Mouse (Mus musculus): Measurements from ENCODE around the gene Dnase1l2. TPM values are rescaled to one million over a fixed set of nuclear protein-coding genes. Genes with fewer than 3 reads are reported as not detected.
A peak's percentile ranks its signal among the peaks of the same experiment; 100 is the strongest.

The Dnase1l2 gene
- total RNA-seq (2022) = 1 to 10 TPM; 2.3 to 7.2 (median 3.5) TPM

DNA sequence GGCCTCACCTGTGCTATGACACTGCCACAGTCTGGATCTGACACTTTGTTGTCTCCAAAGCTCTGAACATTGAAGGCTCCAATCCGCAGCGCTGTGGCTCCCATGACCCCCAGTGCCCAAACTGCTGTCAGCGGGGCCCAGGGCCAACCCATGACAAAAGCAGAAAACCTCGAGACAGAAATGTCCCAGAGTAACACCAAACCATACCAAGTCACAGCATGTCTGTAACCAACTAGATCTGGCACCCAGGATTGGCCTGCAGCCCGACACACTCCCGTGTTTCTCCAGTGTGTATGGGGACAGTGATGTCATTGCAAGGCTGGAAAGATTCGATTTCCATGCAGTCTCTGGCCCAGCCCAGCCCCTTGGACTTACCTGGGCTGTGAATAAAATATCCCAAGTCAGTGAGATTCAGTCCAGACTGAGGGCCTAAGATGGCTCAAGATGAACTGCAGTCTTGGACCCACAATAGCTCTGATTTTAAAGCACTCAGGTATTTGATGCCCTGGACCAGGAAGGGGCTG lies at the start of gene Dnase1l2:
Gene Dnase1l2, minus strand, starts transcription at position 474 of the 524 bp plus-strand sequence.
- DNase-seq = no peak

DNA sequence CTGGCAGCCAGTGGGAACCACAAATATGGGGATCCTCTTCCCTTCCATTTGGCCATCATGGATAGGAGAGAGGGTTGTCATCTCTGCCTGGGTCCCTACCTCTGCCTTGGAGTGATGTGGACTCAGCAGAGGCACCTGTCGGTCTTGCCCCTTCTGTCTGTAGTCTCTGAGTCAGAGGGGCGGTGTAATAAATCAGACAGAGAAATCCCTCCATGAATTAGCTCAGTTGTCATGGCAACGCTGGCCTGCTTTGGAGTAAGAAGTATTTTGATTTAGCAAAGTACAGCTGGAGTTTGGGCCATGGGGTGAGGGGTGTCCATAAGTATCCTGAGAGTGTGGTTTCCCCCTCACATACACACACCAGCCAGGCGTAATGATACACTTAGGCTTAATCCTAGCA lies 47.5 kb upstream of the Dnase1l2 start:
- DNase-seq = no peak

DNA sequence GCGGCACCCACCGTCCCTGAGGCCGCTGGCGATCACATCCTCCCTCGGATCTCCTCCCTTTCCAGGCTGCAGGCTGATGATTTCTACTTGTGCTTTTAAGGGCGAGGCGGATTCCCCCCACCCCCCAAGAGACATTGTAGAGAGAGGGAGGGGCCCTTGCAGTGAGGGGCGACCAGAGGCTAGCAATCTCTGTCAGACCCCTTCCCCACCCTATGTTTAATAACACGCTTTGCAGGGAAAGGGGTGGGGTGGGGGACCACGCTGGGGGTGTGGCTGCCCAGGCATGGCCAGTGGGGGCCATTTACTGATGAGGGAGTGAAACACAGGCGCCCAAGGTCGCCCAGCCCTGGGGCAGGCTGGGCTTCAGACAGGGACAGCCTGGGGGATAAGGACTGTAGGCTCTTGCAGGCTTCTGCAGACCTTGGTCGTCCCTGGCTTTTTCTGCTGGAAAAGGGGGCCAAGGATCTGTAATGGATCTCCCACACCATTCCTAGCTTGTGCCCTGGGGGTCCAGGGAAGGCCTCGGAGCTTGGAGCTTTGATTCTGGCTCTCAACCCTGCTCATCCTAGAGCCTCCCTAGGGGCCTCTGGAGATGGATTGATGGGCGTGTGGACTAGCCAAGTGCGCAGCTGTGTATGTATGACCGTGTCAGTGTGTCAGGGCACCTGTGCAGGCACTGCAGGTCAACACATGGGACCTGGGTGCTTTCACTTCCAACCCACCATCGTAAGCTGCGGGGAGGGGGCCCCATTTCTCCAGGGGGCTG lies 46.5 kb upstream of the Dnase1l2 start:
- no peak for DNase-seq

DNA sequence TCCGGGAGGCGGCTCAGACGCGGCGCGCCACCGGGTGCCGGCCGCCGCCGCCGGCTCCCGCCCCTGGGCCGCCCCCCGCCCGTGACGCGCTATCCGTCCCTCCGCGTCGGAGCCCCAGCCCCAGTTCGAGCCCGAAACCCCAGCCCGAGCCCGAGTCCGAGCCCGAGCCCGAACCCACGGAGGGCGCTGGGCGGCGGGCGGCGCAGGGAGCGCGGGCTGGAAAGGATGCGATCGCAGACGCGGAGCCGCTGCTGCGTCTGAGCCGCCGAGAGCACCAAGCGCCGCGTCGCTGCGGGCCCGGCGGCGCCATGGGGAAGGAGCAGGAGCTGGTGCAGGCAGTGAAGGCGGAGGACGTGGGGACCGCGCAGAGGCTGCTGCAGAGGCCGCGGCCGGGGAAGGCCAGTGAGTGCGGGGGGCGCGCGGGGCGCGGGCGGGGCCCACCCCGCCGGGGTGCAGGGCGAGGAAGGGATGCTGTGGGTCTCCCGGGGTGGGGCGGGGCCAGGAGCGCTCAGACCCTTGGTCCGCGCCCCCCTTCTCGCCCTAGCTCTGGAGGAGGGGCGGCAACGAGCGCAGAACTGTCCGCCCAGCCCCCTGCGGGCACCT lies 45.9 kb upstream of the Dnase1l2 start:
- no peak for DNase-seq

DNA sequence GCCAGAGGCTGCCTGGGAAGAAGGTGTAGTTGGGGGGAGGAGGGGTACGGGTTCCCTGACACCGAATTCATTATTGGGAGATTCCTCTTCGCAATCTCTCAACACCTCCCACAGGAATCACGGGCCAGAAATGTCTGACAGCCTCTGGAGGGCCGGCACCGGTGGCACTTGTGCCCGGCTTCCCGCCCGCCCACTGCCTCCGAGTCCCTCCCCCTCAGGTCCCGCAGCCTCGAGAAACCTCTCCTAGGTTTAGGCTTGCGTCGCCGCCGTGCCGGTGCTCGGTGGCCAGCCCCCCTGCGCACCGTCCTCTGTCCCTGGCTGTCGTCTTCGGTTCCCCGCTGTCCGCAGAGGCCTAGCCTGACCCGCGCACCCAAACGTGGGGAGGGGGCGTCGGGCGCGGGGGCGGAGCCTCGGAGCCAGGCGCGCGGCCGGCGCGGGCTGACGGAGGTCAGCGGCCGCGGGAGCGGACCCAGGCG lies 45.3 kb upstream of the Dnase1l2 start, which contains the start of gene Caskin1:
Gene Caskin1, plus strand, starts transcription at position 416 of the 476 bp plus-strand sequence.
- DNase-seq = no peak

DNA sequence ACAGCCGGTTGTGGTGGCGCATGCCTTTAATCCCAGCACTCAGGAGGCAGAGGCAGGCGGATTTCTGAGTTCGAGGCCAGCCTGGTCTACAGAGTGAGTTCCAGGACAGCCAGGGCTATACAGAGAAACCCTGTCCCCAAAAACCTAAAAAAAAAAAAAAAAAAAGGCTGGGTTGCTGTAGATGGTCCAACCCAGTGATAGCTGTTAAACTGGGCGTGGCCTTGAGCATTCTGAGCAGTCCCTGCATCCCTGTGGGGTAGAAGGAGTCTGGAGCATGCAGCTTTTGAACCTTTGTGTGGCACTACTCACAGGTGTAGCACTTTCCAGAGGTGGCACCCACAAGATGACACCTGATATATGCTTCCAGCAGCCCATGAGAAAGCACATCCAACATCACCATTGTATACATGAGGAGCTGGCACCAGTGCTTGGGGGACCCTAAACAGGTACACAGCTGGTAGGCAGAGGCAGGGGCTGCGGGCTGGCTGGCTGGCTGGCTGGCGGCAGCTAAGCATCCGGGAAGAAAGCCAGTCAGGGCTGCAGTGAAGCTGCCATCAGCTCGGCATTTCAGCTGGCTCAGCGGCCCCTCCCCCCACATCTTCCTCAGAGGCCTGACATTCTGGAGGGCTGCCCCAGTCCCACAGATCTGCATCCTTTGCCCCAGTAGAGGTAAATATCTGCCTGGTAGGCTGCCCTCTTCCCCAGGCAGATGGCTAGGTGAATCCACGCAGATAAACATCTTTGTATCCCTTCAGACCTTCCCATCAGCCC lies 42.4 kb upstream of the Dnase1l2 start:
- DNase-seq = no peak

DNA sequence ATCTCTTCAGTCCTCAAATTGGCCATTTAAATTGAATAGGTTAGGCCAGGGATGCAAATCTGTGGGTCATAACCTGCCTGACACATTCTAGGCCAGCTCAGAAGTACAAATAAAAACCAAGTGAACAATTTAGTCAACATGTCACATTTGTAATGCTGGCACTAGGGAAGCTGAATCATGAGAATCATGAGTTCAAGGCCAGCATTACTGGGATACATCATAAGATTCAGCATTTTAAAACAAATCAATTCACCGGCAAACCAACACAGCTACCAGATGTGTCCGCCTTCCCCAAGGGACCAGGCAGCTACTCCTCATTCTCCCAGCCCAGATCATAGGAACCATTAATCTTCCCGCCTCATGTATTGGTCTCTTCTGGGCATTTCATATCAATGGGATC lies 40.6 kb upstream of the Dnase1l2 start:
- no peak for DNase-seq

DNA sequence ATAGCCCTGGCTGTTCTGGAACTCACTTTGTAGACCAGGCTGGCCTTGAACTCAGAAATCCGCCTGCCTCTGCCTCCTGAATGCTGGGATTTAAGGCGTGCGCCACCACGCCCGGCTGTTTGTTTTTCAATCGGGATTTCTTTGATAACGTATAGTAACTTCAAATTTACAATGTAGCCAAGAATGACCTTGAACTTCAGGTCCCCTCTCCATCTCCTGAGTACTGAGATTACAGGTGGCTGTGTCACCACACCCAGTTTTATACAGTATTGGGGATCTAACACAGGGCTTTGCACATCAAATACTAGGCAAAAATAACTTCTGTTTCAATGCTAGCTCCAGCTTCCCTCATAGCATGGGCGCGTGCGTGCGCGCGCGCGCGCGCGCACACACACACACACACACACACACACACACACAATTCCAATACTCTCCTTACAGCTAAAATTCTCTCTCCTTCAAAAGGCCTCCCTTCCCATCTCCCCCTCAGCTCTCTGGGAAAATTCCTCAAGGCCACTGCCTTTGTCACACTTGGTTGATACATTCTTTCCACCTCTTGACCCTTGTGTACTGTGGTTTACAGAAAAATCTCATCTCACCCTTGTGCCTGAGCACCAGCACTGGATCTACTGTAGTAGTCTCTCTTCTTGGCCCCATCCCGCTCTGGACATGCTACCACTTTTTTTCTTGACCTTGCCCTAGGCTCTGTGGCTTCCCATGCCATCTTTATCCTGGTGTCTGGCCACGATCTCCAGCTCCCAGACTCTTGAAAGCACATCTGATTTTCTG lies 38.3 kb upstream of the Dnase1l2 start:
- DNase-seq = no peak

DNA sequence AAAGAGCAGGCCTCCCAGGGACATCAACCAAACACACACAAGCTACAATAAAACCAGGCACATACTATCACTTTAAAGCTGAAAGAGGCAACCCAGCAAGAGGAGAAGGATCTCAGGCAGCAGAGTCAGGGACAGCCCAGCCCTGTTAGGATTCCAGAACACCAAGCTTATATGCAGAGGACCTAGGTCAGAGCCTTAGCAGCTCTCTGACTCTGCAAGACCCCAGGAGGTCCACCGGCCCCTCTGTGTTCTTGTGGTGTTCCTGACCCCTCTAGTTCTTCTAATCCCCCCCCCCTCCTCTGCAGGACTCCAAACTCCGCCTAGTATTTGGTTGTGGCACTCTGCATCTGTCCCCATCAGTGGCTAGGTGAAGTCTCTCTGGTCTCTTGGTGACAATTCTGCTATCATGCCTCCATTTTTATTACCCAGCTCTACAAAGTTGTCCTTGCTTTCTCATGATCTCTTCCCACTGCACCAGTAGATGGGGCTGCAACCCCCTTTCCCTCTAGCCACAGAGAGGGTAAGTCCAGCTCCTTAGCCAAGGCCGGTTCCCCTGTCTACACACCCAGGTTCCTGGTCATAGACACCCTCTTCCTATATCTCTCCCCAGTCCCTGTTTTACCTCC lies 37.4 kb upstream of the Dnase1l2 start:
- no peak for DNase-seq

DNA sequence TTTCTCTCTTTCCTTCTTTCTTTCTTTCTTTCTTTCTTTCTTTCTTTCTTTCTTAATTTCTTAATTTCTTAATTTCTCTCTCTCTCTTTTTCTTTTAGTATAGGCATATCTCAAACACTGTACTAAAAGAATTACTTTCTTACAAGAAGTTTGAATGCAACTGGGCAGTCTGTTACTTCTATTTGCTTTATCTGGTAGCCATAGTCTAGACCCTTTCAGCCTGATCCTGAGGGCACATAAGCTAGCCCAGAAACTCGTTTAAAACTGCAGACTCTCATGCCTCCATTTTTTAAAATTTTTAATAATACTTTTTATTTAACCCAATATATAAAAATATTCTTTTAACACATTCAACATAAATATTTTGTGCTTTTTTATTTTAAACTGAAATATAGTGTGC lies 36.5 kb upstream of the Dnase1l2 start:
- DNase-seq = no peak

DNA sequence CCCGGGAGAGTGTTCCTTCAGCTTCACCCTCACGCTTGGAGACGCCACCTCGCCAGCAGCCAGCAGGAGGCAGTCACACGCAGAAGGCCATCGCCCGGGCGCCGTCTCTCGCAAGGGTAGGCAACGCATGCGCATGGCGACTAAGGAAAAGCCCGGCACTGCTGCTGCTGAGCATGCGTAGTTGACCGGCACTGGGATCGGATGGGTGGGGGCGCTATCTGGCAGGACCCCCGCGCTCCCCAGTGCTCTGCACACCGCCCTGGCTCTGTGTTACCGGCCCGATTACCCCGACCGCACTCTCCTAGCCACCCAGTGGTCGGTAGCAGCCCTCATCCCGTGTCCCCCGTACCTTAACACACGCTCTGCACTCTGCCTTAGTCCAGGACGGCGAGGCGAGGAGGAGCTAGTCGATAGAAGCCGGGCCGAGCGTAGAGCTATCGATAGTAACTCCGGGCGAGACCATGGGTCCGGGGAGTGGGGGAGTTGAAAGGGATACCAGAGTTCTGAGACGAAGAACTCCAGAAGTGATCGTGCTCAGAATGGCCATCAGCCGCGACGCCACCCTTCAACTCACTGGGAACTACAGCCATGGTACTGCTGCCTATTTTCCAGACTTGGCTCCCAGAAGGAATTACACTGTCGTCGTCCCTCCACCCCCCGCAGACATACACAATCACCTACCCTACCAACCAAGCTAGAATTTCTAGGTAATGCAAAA lies 35.9 kb upstream of the Dnase1l2 start, which contains the start of gene Mlst8:
Gene Mlst8, minus strand, starts transcription at position 416 of the 718 bp plus-strand sequence.
- DNase-seq = peak; percentile 94

DNA sequence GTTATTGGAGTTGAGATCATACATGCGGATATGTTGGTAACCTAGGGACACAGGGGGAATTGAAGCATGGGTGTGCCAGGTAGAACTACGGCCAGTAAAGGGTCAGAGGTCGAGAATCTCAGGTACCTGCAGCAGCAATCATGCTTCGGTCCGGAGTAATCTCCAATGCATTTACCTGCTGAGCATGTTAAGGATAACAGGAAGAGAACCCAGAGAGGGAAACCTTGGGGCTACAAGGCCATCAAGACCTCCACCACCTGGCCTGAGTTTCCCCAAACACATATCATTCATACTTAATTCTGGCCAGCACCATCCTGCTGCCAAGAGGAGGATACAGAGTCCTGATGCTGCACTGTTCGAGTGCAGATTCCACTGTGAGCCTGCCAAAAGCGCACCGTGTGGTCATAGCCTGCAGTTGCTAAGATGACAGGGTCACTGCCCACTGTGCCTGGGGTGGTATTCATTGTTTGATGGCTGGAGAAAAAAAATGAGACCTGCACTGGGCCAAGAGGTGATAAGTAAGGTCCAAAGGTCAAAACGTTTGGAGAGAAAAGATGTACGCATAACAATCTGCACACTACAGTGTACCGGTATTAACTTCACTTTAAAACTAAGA lies 35.2 kb upstream of the Dnase1l2 start:
- no peak for DNase-seq

DNA sequence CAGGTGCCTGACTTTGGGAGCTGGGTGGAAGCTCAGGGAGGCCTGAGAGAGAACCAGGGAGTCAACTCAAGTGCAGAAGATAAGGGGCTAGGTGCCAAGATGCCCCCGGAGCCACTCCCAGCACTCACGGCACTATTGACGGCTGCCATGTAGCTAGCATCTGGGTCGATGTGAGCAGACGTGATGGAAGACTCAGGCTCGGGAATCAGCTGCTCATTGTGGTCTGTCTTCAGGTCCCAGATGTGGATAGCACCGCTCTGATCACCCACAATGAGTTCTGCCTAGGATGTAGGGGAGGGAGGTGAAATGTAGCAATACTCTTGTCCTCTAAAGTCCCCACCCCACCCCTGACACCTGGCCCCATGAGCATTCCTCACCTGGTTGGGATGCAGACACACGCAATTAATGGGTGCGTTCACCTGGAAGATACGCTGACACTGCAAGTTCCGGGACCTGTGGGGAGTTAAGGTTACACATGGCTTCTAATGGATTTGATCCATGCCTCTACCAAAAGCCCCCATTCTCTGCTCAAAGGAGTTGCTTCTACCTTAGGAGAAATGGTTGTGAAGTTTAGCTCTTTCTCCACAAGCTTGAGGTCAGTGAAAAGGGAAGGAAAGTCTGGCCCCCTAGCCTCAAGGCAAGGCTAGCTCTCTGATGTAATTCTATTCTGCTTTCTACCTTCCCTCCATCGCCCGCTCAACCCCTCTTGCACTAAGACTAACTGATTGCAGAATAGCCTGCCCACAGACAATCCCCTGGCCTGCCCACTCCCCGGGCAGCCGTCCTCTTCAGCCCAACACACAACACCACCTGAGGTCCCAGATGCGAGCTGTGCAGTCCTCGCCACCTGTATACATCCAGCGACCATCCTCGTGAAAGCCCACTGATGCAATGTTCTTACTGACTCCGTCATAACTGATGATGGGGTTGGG lies 34.4 kb upstream of the Dnase1l2 start:
- no peak for DNase-seq

DNA sequence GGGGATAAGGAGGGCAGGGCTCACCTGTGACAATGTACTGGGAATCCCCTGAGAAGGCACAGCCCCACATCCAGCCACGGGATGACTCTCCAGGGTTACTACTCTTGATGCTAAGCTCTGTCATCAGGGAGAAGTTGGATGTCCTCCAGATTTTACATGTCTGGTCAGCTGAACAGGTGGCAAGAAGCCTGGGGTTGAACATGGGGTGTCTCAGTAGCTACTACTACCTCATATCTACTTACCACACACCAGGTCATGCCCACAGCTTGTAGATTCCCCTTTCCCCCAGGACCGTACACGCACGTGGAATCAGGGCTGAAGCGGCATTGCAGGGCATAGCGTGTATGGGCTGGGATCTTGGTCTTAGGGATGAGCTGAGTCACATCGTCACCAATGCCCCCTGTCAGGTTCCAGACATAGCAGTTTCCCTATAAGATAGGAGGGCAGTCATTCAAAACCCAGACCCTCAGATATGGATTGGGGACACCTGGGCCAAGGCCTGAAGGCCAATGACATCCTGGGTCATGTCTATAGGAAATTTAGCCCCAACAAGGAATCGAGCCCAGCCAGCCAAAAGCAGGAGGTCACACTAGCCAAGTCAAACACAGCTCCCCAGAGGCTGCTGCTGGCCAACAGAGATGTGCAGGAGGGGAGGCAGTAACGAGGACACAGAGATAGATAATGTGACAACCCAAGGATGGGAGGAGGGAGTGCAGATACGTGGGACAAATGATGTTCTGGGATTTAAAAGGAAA lies 33.3 kb upstream of the Dnase1l2 start:
- DNase-seq = no peak

DNA sequence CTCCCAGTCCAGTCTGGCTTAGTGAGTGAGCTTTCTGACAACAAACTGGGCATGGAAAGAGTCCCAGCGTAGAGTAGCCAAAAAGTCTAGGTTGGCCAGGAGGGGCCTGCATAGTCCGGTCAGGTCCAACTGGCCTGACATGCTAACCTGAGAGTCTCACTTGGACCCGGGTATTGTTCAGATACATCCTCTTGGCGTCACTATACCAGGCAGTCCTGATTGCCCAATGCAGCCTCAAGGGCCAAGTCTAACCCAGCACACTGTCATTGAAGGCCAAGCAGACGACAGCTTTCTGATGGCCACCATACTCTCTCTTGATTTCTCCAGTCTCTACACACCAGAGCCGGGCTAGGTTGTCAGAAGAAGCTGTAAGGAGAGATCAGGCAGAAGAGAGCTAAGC lies 32.7 kb upstream of the Dnase1l2 start:
- DNase-seq = no peak

DNA sequence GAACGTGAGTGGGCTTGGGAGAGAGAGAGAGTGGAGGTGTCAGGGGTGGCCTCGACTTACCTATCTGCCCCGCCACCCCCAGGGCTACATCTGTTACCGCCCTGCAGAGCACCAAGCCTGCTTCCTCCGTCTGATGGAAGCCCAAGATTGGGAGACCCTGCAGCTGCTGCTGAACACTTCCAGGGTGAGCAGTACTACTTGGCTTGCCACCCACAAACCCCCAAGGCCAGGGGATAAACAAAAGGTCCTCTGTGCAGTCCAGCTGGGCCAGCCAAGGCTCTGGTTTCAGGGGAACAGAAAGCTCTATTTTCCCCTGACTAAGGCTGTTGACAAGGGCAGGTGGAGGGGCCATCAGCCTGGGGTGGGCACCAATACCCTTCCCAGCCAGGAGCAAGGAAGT lies 31.7 kb upstream of the Dnase1l2 start:
- no peak for DNase-seq

DNA sequence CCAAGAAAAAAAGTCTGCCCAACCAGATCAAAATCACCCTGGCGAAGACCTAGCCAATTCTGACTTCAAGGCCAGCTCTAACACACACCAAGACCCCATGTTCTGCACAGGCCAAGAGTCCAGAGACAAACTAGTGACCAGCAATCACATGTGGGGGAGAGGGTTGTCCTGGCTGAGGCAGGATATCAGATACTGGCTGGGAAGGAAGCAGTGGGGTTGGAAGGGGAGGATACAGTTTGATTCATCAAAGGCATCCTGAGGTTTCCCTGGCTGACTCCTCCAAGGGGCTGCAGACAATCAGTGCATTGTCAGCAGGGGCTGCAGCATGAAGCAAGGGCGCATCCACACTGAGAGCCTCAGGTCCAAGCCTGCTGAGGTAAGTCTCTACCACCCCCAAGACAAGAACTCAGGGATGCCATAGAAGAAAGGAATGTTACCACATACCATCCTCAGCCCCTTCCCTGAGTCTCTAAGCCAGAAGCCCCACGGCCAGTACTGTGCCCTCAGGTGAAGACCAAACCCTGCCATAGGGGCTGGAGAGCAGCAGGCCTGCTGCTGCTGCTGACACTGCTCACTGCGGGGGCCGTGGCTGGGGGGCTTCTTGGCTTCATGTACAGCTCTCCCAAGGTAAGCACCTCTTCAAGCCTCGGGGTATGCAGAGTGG lies 30.8 kb upstream of the Dnase1l2 start, which contains the start of gene Bricd5:
Gene Bricd5, plus strand, starts transcription at position 273 of the 664 bp plus-strand sequence.
- DNase-seq = no peak

DNA sequence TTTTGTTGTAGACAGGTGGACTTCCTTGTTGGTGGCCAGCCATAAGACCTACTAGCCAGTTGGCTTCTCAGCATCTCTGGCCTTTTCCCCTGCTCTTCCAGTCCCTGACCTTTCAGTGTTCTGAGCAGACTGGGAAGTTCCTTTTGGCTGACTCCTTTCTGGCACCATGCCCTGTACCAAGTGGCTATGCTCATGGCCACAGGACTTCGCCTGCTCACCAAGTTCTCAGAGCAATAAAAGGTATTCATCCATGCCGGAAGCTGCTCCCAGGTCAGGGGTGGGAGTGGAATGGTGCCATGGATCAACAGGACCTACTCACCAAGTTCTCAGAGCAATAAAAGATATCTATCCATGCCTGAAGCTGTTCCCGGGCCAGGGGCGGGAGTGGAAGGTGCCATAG lies 29.6 kb upstream of the Dnase1l2 start:
- peak; percentile 82 for DNase-seq
